Comparison of ENCODE assay signal across 9 mouse cellular contexts in genomic region chr5:146220501-146220878, GRCm38 (mm10). TPM values are rescaled to one million over a fixed set of nuclear protein-coding genes. Genes with fewer than 3 reads are reported as not detected.
DNase-seq lines count a peak whose midpoint lies in the region; ATAC-seq and TF ChIP-seq lines count a peak whose summit lies in the region.
"Had no signal": no experiment of that assay in that cellular context is flagged by ENCODE, and none has a peak within 500 bp of the region (broad histone marks: within the 10 kb centered on the region; RNA-seq: fewer than 3 reads in every experiment).

No protein-coding gene starts in this region.

- ATAC-seq in embryonic facial prominence, embryonic 15.5 days (ENCODE audit: insufficient number of reproducible peaks, low FRiP score, low TSS enrichment, low read depth): peak; percentile 45
- peak; percentile 69 for ATAC-seq in limb, embryonic 11.5 days (ENCODE audit: insufficient number of reproducible peaks, low FRiP score, low TSS enrichment, low read depth)
- peak; percentile 62 for ATAC-seq in neural tube, embryonic 14.5 days (ENCODE audit: low read depth)
- ATAC-seq in frontal cortex, adult (ENCODE audit: low TSS enrichment): no peak

- H3K27ac ChIP-seq in embryonic facial prominence, embryonic 15.5 days (replicated peaks): peak overlapping the region; percentile 98
- no peak overlapping the region for H3K27ac ChIP-seq in limb, embryonic 11.5 days (replicated peaks; ENCODE audit: low read depth, low read length)
- H3K27ac ChIP-seq in neural tube, embryonic 14.5 days (ENCODE audit: low read depth, low read length): no peak overlapping the region

- TF ChIP-seq POLR2A in lung, adult 2 months (IDR thresholded peaks at IDR 0.05; ENCODE audit: borderline replicate concordance, extremely low read depth, low read depth, low read length): no peak

- no peak for DNase-seq in lung, adult 2 months
- no peak for DNase-seq in lung, adult 18-20 months
- DNase-seq in limb, embryonic 11.5 days (ENCODE audit: low spot score): no peak
- no peak for DNase-seq in left cerebral cortex, postnatal 10 days (ENCODE audit: extremely low spot score in 1 of 2, low spot score in 2 of 2)
- no peak for DNase-seq in Muller cell, postnatal 12 days (ENCODE audit: inconsistent ontology term)

- H3K9ac ChIP-seq in embryonic facial prominence, embryonic 15.5 days: peak overlapping the region; percentile 51; the same call in 1 of the 2 replicates
- peak overlapping the region; percentile 48; the same call in 1 of the 2 replicates for H3K9ac ChIP-seq in limb, embryonic 11.5 days (ENCODE audit: low read length)
- peak overlapping the region; percentile 82 for H3K9ac ChIP-seq in neural tube, embryonic 14.5 days (replicated peaks; ENCODE audit: low read depth, low read length)

- intact Hi-C loops in left cerebral cortex, postnatal 10 days (cut with DNase I): no loop called here

- no peaks in the 10 kb centered on the region for H3K9me3 ChIP-seq in embryonic facial prominence, embryonic 15.5 days (replicated peaks)
- no peaks in the 10 kb centered on the region for H3K9me3 ChIP-seq in limb, embryonic 11.5 days (ENCODE audit: control insufficient read depth, low read length)
- no peaks in the 10 kb centered on the region for H3K9me3 ChIP-seq in neural tube, embryonic 14.5 days (ENCODE audit: control insufficient read depth, low read length)

- H3K4me2 ChIP-seq in embryonic facial prominence, embryonic 15.5 days (replicated peaks): peak overlapping the region; percentile 62
- H3K4me2 ChIP-seq in limb, embryonic 11.5 days (ENCODE audit: low read depth, severe bottlenecking): peak overlapping the region; percentile 56
- peak overlapping the region; percentile 81 for H3K4me2 ChIP-seq in neural tube, embryonic 14.5 days (ENCODE audit: low read depth, low read length)

- no peaks in the 10 kb centered on the region; the same call in 1 of the 2 replicates for H3K4me1 ChIP-seq in lung, adult 2 months (ENCODE audit: control insufficient read depth, insufficient read depth, low read length)
- 0 out of 2 replicates have a peak, but pooled peaks cover 10% of the 10 kb centered on the region for H3K4me1 ChIP-seq in embryonic facial prominence, embryonic 15.5 days
- 0 out of 2 replicates have a peak, but pooled peaks cover 3% of the 10 kb centered on the region for H3K4me1 ChIP-seq in limb, embryonic 11.5 days (ENCODE audit: control insufficient read depth, insufficient read depth, low read length)
- peaks cover 6% of the 10 kb centered on the region for H3K4me1 ChIP-seq in neural tube, embryonic 14.5 days (ENCODE audit: control insufficient read depth, insufficient read depth, low read length)

- no peaks in the 10 kb centered on the region for H3K27me3 ChIP-seq in embryonic facial prominence, embryonic 15.5 days
- no peaks in the 10 kb centered on the region for H3K27me3 ChIP-seq in limb, embryonic 11.5 days (ENCODE audit: control insufficient read depth, insufficient read depth, low read length)
- no peaks in the 10 kb centered on the region for H3K27me3 ChIP-seq in neural tube, embryonic 14.5 days (ENCODE audit: control insufficient read depth, insufficient read depth, low read length)

- 6% methylated on average over 13 of the region's 13 CpGs for WGBS in lung, adult 2 months
- WGBS in embryonic facial prominence, embryonic 15.5 days: 6% methylated on average over 13 of the region's 13 CpGs
- WGBS in limb, embryonic 11.5 days: 8% methylated on average over 13 of the region's 13 CpGs
- WGBS in neural tube, embryonic 14.5 days: 9% methylated on average over 13 of the region's 13 CpGs

- H3K36me3 ChIP-seq in embryonic facial prominence, embryonic 15.5 days: peaks cover 30% of the 10 kb centered on the region
- H3K36me3 ChIP-seq in limb, embryonic 11.5 days (ENCODE audit: control insufficient read depth, insufficient read depth, low read length): peaks cover 3% of the 10 kb centered on the region; the same call in 1 of the 2 replicates
- peaks cover 18% of the 10 kb centered on the region for H3K36me3 ChIP-seq in neural tube, embryonic 14.5 days (ENCODE audit: control insufficient read depth, insufficient read depth, low read length)

- no peak for TF ChIP-seq CTCF in lung, adult 2 months (IDR thresholded peaks at IDR 0.05; ENCODE audit: insufficient read depth, low read length)

- peak overlapping the region; percentile 83 for H3K4me3 ChIP-seq in lung, adult 2 months (replicated peaks; ENCODE audit: extremely low read depth, low read depth, low read length)
- H3K4me3 ChIP-seq in embryonic facial prominence, embryonic 15.5 days (replicated peaks): peak overlapping the region; percentile 77
- H3K4me3 ChIP-seq in limb, embryonic 11.5 days (ENCODE audit: low read depth, low read length): peak overlapping the region; percentile 52
- peak overlapping the region; percentile 68 for H3K4me3 ChIP-seq in neural tube, embryonic 14.5 days (ENCODE audit: low read depth, low read length)

RNA-seq across cellular contexts. Expression of gene Rnf6, which starts 0.9 kb away (rescaled TPM):
- 15.7 and 25.9 TPM in 2 replicates for polyA plus RNA-seq in lung, adult 2 months (2012; rRNA removed)
- polyA plus RNA-seq in embryonic facial prominence, embryonic 15.5 days (2015; fragmentation: Nextera tagmentation; extraction: Ambion mirVana): 49.4 and 51.5 TPM in 2 replicates
- polyA plus RNA-seq in limb, embryonic 11.5 days (2014; fragmentation: Nextera tagmentation; extraction: Ambion mirVana): 25.3 and 26.2 TPM in 2 replicates
- 24.7 and 28.7 TPM in 2 replicates for polyA plus RNA-seq in neural tube, embryonic 14.5 days (2014; fragmentation: Nextera tagmentation; extraction: Ambion mirVana)
- 10 to 100 TPM; 39.3 to 39.9 TPM for total RNA-seq in left cerebral cortex, postnatal 10 days (2021)

RNA-seq across cellular contexts. Expression of gene Cdk8, which starts 10.5 kb away (rescaled TPM):
- 28.4 and 33.8 TPM in 2 replicates for polyA plus RNA-seq in lung, adult 2 months (2012; rRNA removed)
- 16.2 and 17.7 TPM in 2 replicates for polyA plus RNA-seq in embryonic facial prominence, embryonic 15.5 days (2015; fragmentation: Nextera tagmentation; extraction: Ambion mirVana)
- 32.8 and 36.1 TPM in 2 replicates for polyA plus RNA-seq in limb, embryonic 11.5 days (2014; fragmentation: Nextera tagmentation; extraction: Ambion mirVana)
- 26.1 and 30.9 TPM in 2 replicates for polyA plus RNA-seq in neural tube, embryonic 14.5 days (2014; fragmentation: Nextera tagmentation; extraction: Ambion mirVana)
- 10 to 100 TPM; 45.8 to 49.5 TPM for total RNA-seq in left cerebral cortex, postnatal 10 days (2021)

RNA-seq across cellular contexts. Expression of gene 1700001J03Rik, which starts 35.4 kb away (rescaled TPM):
- 0.85 and 0.92 TPM in 2 replicates for polyA plus RNA-seq in lung, adult 2 months (2012; rRNA removed)
- not detected in 2 replicates for polyA plus RNA-seq in embryonic facial prominence, embryonic 15.5 days (2015; fragmentation: Nextera tagmentation; extraction: Ambion mirVana)
- not detected in 2 replicates for polyA plus RNA-seq in limb, embryonic 11.5 days (2014; fragmentation: Nextera tagmentation; extraction: Ambion mirVana)
- not detected in 2 replicates for polyA plus RNA-seq in neural tube, embryonic 14.5 days (2014; fragmentation: Nextera tagmentation; extraction: Ambion mirVana)
- total RNA-seq in left cerebral cortex, postnatal 10 days (2021): under 1 TPM in 1 of 2 experiments, not detected in 1; 0.47 TPM

RNA-seq across cellular contexts. Expression of gene Gm6309, which starts 50.0 kb away (rescaled TPM):
- polyA plus RNA-seq in lung, adult 2 months (2012; rRNA removed): not detected in 2 replicates
- not detected in 2 replicates for polyA plus RNA-seq in embryonic facial prominence, embryonic 15.5 days (2015; fragmentation: Nextera tagmentation; extraction: Ambion mirVana)
- not detected in 2 replicates for polyA plus RNA-seq in limb, embryonic 11.5 days (2014; fragmentation: Nextera tagmentation; extraction: Ambion mirVana)
- not detected in 2 replicates for polyA plus RNA-seq in neural tube, embryonic 14.5 days (2014; fragmentation: Nextera tagmentation; extraction: Ambion mirVana)
- total RNA-seq in left cerebral cortex, postnatal 10 days (2021): not detected
- polyA plus RNA-seq: brain, embryonic 14.5 days had no signal
